Mouse (Mus musculus): ENCODE results near the gene Pias4. TPM values are rescaled to one million over a fixed set of nuclear protein-coding genes. Genes with fewer than 3 reads are reported as not detected.

Pias4 gene
- polyA plus RNA-seq, 1 experiment from 2014 or later: 62.7 TPM

DNA sequence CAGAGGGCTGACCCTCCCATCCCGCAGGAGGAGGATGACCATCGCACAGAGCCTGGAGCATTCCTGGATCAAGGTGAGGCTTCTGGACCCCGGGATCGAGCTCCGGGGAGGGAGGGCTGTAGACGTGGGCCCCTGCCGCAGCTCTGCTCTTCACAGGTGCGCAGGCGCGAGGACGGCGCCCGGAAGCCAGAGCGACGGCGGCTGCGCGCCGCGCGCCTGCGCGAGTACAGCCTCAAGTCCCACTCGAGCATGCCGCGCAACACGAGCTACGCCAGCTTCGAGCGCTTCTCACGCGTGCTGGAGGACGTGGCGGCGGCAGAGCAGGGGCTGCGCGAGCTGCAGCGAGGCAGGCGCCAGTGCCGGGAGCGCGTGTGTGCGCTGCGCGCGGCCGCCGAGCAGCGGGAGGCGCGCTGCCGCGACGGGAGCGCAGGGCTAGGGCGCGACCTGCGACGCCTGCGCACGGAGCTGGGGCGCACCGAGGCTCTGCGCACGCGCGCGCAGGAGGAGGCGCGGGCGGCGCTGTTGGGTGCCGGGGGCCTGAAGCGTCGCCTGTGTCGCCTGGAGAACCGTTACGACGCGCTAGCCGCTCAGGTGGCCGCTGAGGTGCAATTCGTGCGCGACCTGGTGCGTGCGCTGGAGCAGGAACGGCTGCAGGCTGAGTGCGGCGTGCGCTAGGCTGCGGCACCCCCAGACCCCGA, 24.7 kb upstream of the Pias4 start:
- peak; percentile 91 for ATAC-seq
- peak overlapping the region; percentile 96 for H3K27ac ChIP-seq (ENCODE audit: low read length)
- peaks cover 28% of the 10 kb centered on the region for H3K27me3 ChIP-seq (replicated peaks; ENCODE audit: control insufficient read depth, insufficient read depth, low read length)
- 2% methylated on average over 86 of the region's 93 CpGs for WGBS
- H3K9me3 ChIP-seq (ENCODE audit: control insufficient read depth, low read length): no peaks in the 10 kb centered on the region
- H3K36me3 ChIP-seq (ENCODE audit: control insufficient read depth, insufficient read depth): 0 out of 2 replicates have a peak, but pooled peaks cover 2% of the 10 kb centered on the region
- peak overlapping the region; percentile 63 for H3K9ac ChIP-seq (replicated peaks; ENCODE audit: low read depth, low read length)
- peak overlapping the region; percentile 78 for H3K4me2 ChIP-seq (ENCODE audit: low read length)
- H3K4me1 ChIP-seq (replicated peaks; ENCODE audit: control insufficient read depth, insufficient read depth, low read length): peaks cover 12% of the 10 kb centered on the region
- H3K4me3 ChIP-seq (replicated peaks; ENCODE audit: low read length): peak overlapping the region; percentile 55

DNA sequence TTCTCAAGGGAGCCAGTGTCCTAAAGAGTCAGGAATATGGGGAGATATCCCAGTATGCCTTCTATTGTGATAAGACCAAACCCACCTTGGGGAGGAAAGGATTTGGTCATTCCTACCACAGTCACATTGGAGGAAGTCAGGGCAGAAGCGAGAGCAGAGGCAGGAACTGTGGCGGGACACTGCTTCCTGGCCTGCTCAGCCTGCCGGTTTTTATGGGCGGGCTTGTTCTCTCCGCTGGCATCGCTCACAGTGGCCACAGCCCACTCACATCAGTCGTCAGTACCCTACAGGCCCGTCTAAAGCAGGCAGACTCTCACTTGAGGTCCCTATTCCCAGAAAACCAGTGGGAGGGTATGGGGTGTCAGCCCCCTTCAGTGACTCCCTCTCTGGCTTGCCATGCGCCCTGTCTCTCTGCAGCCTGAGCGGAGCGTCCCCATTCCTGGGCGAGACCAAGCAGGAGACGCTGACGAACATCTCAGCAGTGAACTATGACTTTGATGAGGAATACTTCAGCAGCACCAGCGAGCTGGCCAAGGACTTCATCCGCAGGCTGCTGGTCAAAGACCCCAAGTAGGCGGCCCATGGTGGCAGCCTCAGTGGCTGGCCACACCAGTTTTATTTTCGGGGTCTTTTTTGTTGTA, 23.7 kb upstream of the Pias4 start:
- H3K4me3 ChIP-seq (replicated peaks; ENCODE audit: low read length): no peak overlapping the region
- peaks cover 26% of the 10 kb centered on the region for H3K27me3 ChIP-seq (replicated peaks; ENCODE audit: control insufficient read depth, insufficient read depth, low read length)
- H3K4me1 ChIP-seq (replicated peaks; ENCODE audit: control insufficient read depth, insufficient read depth, low read length): peaks cover 12% of the 10 kb centered on the region
- no peak for ATAC-seq
- 0 out of 2 replicates have a peak, but pooled peaks cover 2% of the 10 kb centered on the region for H3K36me3 ChIP-seq (ENCODE audit: control insufficient read depth, insufficient read depth)
- H3K27ac ChIP-seq (ENCODE audit: low read length): no peak overlapping the region
- no peak overlapping the region; the same call in 1 of the 2 replicates for H3K9ac ChIP-seq (replicated peaks; ENCODE audit: low read depth, low read length)
- no peaks in the 10 kb centered on the region for H3K9me3 ChIP-seq (ENCODE audit: control insufficient read depth, low read length)
- WGBS: 91% methylated on average over 18 of the region's 18 CpGs
- H3K4me2 ChIP-seq (ENCODE audit: low read length): peak overlapping the region; percentile 78

DNA sequence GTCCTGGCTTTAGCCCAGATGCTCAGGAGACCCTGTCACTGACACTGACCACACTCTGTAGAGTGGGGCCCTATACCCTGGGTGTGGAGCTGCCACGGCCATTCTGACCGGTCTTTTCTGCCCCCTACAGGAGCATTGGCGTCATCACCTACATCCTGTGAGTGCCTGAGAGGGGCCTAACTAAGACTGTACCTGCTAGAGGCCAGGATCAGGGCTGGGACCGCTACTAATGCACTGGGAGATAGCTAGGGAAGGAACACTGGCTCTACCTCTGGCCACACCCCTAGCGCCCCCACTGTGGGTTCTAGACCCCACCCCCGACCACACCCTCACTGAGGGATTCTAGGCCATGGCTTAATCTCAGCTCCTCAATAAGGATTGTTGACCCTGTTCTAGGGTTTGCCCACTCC, 23.2 kb upstream of the Pias4 start:
- no peaks in the 10 kb centered on the region for H3K9me3 ChIP-seq (ENCODE audit: control insufficient read depth, low read length)
- H3K4me1 ChIP-seq (replicated peaks; ENCODE audit: control insufficient read depth, insufficient read depth, low read length): peaks cover 12% of the 10 kb centered on the region
- H3K27ac ChIP-seq (ENCODE audit: low read length): no peak overlapping the region
- no peak overlapping the region for H3K4me3 ChIP-seq (replicated peaks; ENCODE audit: low read length)
- no peak for ATAC-seq
- peaks cover 22% of the 10 kb centered on the region for H3K27me3 ChIP-seq (replicated peaks; ENCODE audit: control insufficient read depth, insufficient read depth, low read length)
- whole genome bisulfite sequencing: 85% methylated on average over 6 of the region's 6 CpGs
- H3K9ac ChIP-seq (replicated peaks; ENCODE audit: low read depth, low read length): no peak overlapping the region
- 0 out of 2 replicates have a peak, but pooled peaks cover 2% of the 10 kb centered on the region for H3K36me3 ChIP-seq (ENCODE audit: control insufficient read depth, insufficient read depth)
- no peak overlapping the region for H3K4me2 ChIP-seq (ENCODE audit: low read length)

DNA sequence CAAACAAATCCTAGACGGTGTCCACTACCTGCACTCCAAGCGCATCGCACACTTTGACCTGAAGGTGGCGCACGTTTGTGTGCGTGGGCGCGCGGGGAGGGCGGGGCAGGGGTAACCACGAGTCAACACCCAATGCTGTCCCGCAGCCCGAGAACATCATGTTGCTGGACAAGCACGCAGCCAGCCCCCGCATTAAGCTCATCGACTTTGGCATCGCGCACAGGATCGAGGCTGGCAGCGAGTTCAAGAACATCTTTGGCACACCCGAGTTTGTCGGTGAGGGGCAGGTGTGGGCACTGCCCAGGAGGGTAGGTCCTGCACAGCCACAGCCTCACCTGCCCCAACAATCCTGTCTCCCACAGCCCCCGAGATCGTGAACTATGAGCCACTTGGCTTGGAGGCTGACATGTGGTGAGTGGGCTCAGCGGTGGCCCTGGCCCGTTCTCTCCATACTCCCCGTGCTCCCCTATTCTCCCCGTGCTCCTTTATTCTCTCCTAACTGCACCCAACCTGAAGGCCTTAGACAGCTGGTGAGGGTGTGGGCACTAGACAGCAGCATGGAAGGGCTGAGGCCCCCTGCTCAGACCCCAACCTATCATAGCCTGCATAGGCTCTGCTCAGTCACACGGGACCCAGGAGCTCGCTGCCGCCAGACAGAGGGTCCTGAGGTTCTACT, 22.7 kb upstream of the Pias4 start:
- 69% methylated on average over 31 of the region's 31 CpGs for WGBS
- no peaks in the 10 kb centered on the region for H3K9me3 ChIP-seq (ENCODE audit: control insufficient read depth, low read length)
- peaks cover 12% of the 10 kb centered on the region for H3K4me1 ChIP-seq (replicated peaks; ENCODE audit: control insufficient read depth, insufficient read depth, low read length)
- H3K27ac ChIP-seq (ENCODE audit: low read length): no peak overlapping the region
- no peak overlapping the region for H3K4me3 ChIP-seq (replicated peaks; ENCODE audit: low read length)
- ATAC-seq: no peak
- H3K36me3 ChIP-seq (ENCODE audit: control insufficient read depth, insufficient read depth): peaks cover 3% of the 10 kb centered on the region; the same call in 1 of the 2 replicates
- peaks cover 16% of the 10 kb centered on the region for H3K27me3 ChIP-seq (replicated peaks; ENCODE audit: control insufficient read depth, insufficient read depth, low read length)
- no peak overlapping the region for H3K9ac ChIP-seq (replicated peaks; ENCODE audit: low read depth, low read length)
- no peak overlapping the region for H3K4me2 ChIP-seq (ENCODE audit: low read length)

DNA sequence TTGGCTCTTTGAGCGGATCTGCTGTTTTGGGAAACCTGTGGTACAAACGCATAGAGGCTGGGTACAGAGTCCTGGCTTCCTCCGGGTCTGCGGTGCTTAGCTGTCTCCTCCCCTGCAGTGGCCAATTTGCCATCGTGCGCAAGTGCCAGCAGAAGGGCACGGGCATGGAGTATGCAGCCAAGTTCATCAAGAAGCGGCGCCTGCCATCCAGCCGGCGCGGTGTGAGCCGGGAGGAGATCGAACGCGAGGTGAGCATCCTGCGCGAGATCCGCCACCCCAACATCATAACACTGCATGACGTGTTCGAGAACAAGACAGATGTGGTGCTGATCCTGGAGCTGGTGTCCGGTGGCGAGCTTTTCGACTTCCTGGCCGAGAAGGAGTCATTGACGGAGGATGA, 22.1 kb upstream of the Pias4 start:
- Histone ChIP-seq H3K27me3 (replicated peaks; ENCODE audit: control insufficient read depth, insufficient read depth, low read length) (peaks cover 11% of the 10 kb centered on the region), H3K4me2 (ENCODE audit: low read length) (no peak overlapping the region), H3K4me1 (replicated peaks; ENCODE audit: control insufficient read depth, insufficient read depth, low read length) (peaks cover 12% of the 10 kb centered on the region), H3K4me3 (replicated peaks; ENCODE audit: low read length) (no peak overlapping the region), H3K36me3 (ENCODE audit: control insufficient read depth, insufficient read depth) (peaks cover 5% of the 10 kb centered on the region; the same call in 1 of the 2 replicates), H3K9ac (replicated peaks; ENCODE audit: low read depth, low read length) (no peak overlapping the region), H3K27ac (ENCODE audit: low read length) (no peak overlapping the region), H3K9me3 (ENCODE audit: control insufficient read depth, low read length) (no peaks in the 10 kb centered on the region)
- 82% methylated on average over 26 of the region's 26 CpGs for WGBS
- ATAC-seq: no peak

DNA sequence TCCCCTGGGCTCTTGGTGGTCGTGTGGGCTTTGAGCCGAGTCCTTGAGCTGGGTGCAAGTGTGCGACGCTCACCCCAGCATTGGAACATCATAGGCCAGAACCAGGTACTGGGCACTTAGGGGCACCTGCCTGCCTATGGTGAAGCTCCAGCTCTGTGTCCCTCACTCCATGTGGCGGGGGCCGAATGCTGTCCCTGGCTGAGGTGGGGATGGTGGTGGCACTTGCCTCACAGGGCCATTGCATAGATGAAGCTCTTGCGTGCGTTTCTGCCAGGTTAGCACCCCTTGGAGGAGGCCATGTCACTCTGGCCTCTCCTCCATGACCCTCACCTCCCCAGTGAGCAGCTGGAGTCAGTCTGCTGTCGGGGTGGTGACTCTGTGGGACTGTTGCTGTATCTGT, 19.4 kb upstream of the Pias4 start:
- Histone ChIP-seq H3K36me3 (ENCODE audit: control insufficient read depth, insufficient read depth) (peaks cover 5% of the 10 kb centered on the region; the same call in 1 of the 2 replicates), H3K27ac (ENCODE audit: low read length) (no peak overlapping the region), H3K4me1 (replicated peaks; ENCODE audit: control insufficient read depth, insufficient read depth, low read length) (peaks cover 18% of the 10 kb centered on the region), H3K9ac (replicated peaks; ENCODE audit: low read depth, low read length) (no peak overlapping the region), H3K4me3 (replicated peaks; ENCODE audit: low read length) (no peak overlapping the region), H3K27me3 (replicated peaks; ENCODE audit: control insufficient read depth, insufficient read depth, low read length) (no peaks in the 10 kb centered on the region), H3K4me2 (ENCODE audit: low read length) (no peak overlapping the region), H3K9me3 (ENCODE audit: control insufficient read depth, low read length) (no peaks in the 10 kb centered on the region)
- 92% methylated on average over 7 of the region's 9 CpGs for WGBS
- ATAC-seq: no peak

DNA sequence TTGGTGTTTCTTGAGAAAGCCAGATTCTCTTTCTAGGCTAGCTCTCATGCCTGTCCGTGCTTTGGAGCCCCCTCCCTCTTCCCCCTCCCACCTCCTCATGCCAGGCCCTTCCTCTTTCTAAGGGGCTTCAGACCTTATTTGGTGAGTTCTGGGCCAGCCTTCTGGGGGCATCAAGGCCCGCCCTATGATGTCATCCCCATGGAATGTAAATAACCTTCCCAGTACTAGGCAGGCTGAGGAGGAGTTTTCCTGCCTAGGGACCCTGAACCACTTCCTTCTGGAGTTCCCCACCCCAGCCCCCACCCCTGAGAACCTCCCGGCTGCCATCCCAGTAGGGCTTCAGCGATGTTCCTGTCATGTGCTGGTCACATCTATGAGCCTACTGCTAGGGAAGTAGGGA, 17.0 kb upstream of the Pias4 start:
- H3K9ac ChIP-seq (replicated peaks; ENCODE audit: low read depth, low read length): no peak overlapping the region
- no peak for ATAC-seq
- no peak overlapping the region for H3K4me3 ChIP-seq (replicated peaks; ENCODE audit: low read length)
- 54% methylated on average over 4 of the region's 4 CpGs for WGBS
- no peak overlapping the region for H3K4me2 ChIP-seq (ENCODE audit: low read length)
- no peaks in the 10 kb centered on the region for H3K9me3 ChIP-seq (ENCODE audit: control insufficient read depth, low read length)
- peaks cover 18% of the 10 kb centered on the region for H3K36me3 ChIP-seq (ENCODE audit: control insufficient read depth, insufficient read depth)
- no peak overlapping the region for H3K27ac ChIP-seq (ENCODE audit: low read length)
- no peaks in the 10 kb centered on the region for H3K27me3 ChIP-seq (replicated peaks; ENCODE audit: control insufficient read depth, insufficient read depth, low read length)
- peaks cover 13% of the 10 kb centered on the region for H3K4me1 ChIP-seq (replicated peaks; ENCODE audit: control insufficient read depth, insufficient read depth, low read length)

DNA sequence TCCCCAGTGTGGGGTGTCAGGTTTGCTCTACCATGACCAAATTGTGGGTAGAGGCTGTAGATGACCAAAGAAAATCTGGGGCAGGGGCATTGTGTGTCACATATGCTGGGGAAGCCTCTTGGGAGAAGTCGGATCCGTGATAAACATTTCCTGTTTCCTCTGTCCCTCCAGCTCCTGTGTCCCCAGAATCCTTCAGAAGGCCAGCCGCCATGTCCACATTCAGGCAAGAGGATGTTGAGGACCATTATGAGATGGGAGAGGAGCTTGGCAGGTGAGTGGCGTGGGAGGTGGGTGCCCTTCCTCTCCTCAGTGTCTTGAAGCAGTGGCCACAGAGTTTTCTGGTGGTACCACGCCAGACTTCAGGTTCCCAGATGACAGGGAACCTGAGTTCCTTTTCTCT, 16.1 kb upstream of the Pias4 start, which contains the start of gene 4930442H23Rik:
TSS of gene 4930442H23Rik (minus strand) at position 45 of the 400 bp plus-strand sequence.
- WGBS: 91% methylated on average over 5 of the region's 5 CpGs

More for the DNA sequence above, 16.1 kb upstream of the Pias4 start, which contains the start of gene 4930442H23Rik:
- ATAC-seq: no peak
- Histone ChIP-seq H3K4me1 (replicated peaks; ENCODE audit: control insufficient read depth, insufficient read depth, low read length) (peaks cover 13% of the 10 kb centered on the region), H3K4me2 (ENCODE audit: low read length) (peak within 1 kb of the TSS; percentile 59), H3K27ac (ENCODE audit: low read length) (peak within 1 kb of the TSS; percentile 74), H3K9me3 (ENCODE audit: control insufficient read depth, low read length) (no peaks in the 10 kb centered on the region), H3K36me3 (ENCODE audit: control insufficient read depth, insufficient read depth) (peaks cover 26% of the 10 kb centered on the region), H3K27me3 (replicated peaks; ENCODE audit: control insufficient read depth, insufficient read depth, low read length) (no peaks in the 10 kb centered on the region), H3K9ac (replicated peaks; ENCODE audit: low read depth, low read length) (peak within 1 kb of the TSS; percentile 51), H3K4me3 (replicated peaks; ENCODE audit: low read length) (peak within 1 kb of the TSS; percentile 47)
